Mouse (Mus musculus): ENCODE data around the gene Cytip.

The Cytip gene

GRCm38 (mm10) chr2:58161813-58162212, 33.5 kb downstream of the Cytip start:
- no peak for DNase-seq (ENCODE audit: low spot score in 2 of 2)

GRCm38 (mm10) chr2:58160541-58161307, 34.6 kb downstream of the Cytip start:
- DNase-seq (ENCODE audit: low spot score in 2 of 2) = no peak

GRCm38 (mm10) chr2:58159880-58160279, 35.5 kb downstream of the Cytip start:
- DNase-seq (ENCODE audit: low spot score in 2 of 2) = no peak

GRCm38 (mm10) chr2:58159121-58159520, 36.2 kb downstream of the Cytip start:
- no peak for DNase-seq (ENCODE audit: low spot score in 2 of 2)

GRCm38 (mm10) chr2:58158539-58158938, 36.8 kb downstream of the Cytip start:
- no peak for DNase-seq (ENCODE audit: low spot score in 2 of 2)

GRCm38 (mm10) chr2:58158107-58158506, 37.2 kb downstream of the Cytip start:
- DNase-seq (ENCODE audit: low spot score in 2 of 2) = no peak

GRCm38 (mm10) chr2:58157466-58157865, 37.9 kb downstream of the Cytip start:
- no peak for DNase-seq (ENCODE audit: low spot score in 2 of 2)

- no peak for DNase-seq (ENCODE audit: low spot score in 2 of 2)
These were observed 38.6 kb downstream of the Cytip start for GRCm38 (mm10) chr2:58156495-58157392.

GRCm38 (mm10) chr2:58156108-58156415, 39.3 kb downstream of the Cytip start:
- no peak for DNase-seq (ENCODE audit: low spot score in 2 of 2)

GRCm38 (mm10) chr2:58155271-58156107, 39.8 kb downstream of the Cytip start:
- no peak for DNase-seq (ENCODE audit: low spot score in 2 of 2)

- DNase-seq (ENCODE audit: low spot score in 2 of 2) = no peak
These were observed 40.8 kb downstream of the Cytip start for GRCm38 (mm10) chr2:58154555-58154954.

GRCm38 (mm10) chr2:58153742-58154141, 41.6 kb downstream of the Cytip start:
- no peak for DNase-seq (ENCODE audit: low spot score in 2 of 2)

GRCm38 (mm10) chr2:58149983-58150405, 45.3 kb downstream of the Cytip start:
- no peak for DNase-seq (ENCODE audit: low spot score in 2 of 2)

- no peak for DNase-seq (ENCODE audit: low spot score in 2 of 2)
These were observed 48.8 kb downstream of the Cytip start for GRCm38 (mm10) chr2:58146572-58146971.

GRCm38 (mm10) chr2:58140531-58140930, 54.8 kb downstream of the Cytip start:
- DNase-seq (ENCODE audit: low spot score in 2 of 2) = no peak

GRCm38 (mm10) chr2:58138611-58139010, 56.7 kb downstream of the Cytip start:
- no peak for DNase-seq (ENCODE audit: low spot score in 2 of 2)

GRCm38 (mm10) chr2:58137676-58138075, 57.7 kb downstream of the Cytip start:
- no peak for DNase-seq (ENCODE audit: low spot score in 2 of 2)

- no peak for DNase-seq (ENCODE audit: low spot score in 2 of 2)
These were observed 58.8 kb downstream of the Cytip start for GRCm38 (mm10) chr2:58136526-58136925.

- peak in 1 of 2 experiments; percentile 21 for DNase-seq (ENCODE audit: low spot score in 2 of 2)
These were observed 60.3 kb downstream of the Cytip start for GRCm38 (mm10) chr2:58135061-58135463.

GRCm38 (mm10) chr2:58132597-58132996, 62.7 kb downstream of the Cytip start:
- no peak for DNase-seq (ENCODE audit: low spot score in 2 of 2)

- no peak for DNase-seq (ENCODE audit: low spot score in 2 of 2)
These were observed 65.4 kb downstream of the Cytip start for GRCm38 (mm10) chr2:58129903-58130302.

- no peak for DNase-seq (ENCODE audit: low spot score in 2 of 2)
These were observed 84.2 kb downstream of the Cytip start for GRCm38 (mm10) chr2:58111105-58111504.
